Mouse (Mus musculus) bone marrow macrophage, adult 2 months (primary cell): Measurements from ENCODE around the gene Hyal3.

Experiments
- CTCF ChIP-seq: IDR thresholded peaks from 2 replicates; pipeline ENCODE4 v1.5.1; 2012; ENCODE audit warnings: low read depth, mild to moderate bottlenecking, low read length, moderate library complexity
- POLR2A ChIP-seq: IDR thresholded peaks from 2 replicates; pipeline ENCODE4 v1.6.1; 2012; ENCODE audit warnings: mild to moderate bottlenecking, low read depth, low read length, borderline replicate concordance

GRCm38 (mm10) chr9:107625351-107626128 lies 44.9 kb downstream of the Hyal3 start:
- TF ChIP-seq POLR2A (no peak), CTCF (no peak)
